Mouse (Mus musculus): ENCODE data around the gene Vamp2. TPM values are rescaled to one million over a fixed set of nuclear protein-coding genes. Genes with fewer than 3 reads are reported as not detected.
"Not testable (repeated sequence)": the region's sequence is repeated elsewhere in the genome, so short reads cannot be mapped to it uniquely, and the experiment has no call there.

Vamp2 gene
- total RNA-seq, 2 experiments from 2014 or later = 34.9 to 35.2 TPM

DNA sequence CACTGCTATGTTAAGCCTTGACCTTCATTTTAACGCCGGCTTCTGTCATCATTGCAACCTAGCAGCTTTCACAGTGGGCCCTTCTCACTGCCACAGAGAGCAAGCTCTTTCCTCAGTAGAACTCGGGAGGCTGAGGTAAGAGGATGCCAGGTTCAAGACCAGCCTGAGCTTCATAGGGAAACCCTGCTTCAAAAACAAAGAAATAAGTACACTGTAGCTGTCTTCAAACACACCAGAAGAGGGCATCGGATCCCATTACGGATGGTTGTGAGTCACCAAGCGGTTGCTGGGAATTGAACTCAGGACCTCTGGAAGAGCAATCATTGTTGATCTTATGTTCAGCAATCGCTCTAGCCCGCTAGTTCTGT, 7.5 kb upstream of the Vamp2 start:
- DNase-seq = no peak

DNA sequence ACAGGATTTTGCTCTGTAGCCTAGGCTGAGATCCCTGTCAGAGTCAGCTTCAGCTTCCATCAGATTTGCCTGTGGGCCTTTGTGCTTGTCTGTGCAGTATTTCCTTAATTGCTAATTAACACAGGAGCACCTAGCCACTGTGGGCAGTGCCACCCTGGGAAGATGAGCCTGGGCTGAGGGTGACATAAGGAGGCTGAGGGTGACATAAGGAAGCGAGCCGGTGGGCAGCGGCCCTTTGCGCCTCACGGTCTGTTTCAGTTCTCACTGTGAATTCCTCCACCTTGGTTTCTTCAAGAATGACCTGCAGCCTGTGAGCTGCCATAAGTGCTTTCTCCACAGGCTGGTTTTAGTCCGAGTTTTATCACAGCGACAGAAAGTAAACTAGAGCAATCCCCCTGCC, 6.7 kb upstream of the Vamp2 start:
- no peak for DNase-seq

DNA sequence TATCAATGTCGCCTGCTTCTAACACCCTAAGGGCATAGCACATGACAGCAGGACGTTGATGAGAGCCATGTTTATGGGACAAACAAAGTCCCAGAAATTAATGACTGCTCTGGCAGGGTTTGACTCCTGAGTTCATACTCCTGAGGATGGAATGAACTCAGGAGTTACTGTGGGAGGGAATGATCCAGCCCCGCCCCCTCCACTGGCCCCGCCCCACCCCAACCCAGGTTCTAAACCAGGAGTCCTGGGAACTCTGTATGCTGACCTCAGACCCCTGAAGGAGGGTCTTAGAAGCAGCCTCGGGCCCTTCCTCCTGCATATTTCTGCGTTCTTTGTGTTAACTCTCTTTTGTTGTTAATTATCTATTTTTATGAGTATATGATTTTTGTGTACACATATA, 2.7 kb upstream of the Vamp2 start:
- no peak for DNase-seq

DNA sequence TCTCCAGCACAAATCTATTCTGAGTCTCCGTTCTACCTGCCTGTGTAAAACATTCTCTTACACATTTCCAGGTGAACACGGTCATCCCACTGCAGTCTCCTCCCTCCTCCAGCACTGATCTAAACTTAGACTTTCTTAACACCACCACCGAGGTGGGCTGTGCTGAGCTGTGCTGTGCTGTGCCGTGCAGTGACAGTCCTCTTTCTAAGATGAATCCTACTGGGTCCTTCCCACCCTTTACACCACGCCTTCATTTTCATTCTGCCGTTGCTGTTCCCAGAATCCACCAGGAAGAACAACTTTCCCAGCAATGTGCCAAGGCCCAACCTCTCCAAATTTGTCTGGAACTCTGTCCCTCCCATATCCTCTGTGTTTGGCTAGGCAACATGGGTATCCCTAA, 1.9 kb upstream of the Vamp2 start:
- DNase-seq = no peak

DNA sequence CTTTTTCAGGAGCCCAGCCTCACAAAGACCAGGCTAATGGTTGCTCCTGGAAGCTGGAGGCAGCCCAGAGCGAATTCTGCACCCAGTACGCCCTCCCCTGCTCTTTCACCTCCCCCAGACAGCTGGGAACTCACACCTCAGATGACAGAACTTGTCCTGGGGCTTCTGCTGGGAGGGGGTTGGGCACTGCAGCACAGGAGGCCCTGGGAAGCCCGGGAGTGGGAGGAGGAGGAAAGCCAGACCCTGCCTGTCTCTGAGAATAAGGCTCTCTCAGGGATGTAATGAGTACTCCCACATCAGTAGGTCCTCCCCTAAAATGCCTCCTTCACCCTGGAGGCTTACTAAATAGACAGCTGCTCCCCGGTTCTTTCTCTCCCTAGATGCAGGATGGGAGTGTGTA, 1.2 kb upstream of the Vamp2 start:
- no peak for DNase-seq

DNA sequence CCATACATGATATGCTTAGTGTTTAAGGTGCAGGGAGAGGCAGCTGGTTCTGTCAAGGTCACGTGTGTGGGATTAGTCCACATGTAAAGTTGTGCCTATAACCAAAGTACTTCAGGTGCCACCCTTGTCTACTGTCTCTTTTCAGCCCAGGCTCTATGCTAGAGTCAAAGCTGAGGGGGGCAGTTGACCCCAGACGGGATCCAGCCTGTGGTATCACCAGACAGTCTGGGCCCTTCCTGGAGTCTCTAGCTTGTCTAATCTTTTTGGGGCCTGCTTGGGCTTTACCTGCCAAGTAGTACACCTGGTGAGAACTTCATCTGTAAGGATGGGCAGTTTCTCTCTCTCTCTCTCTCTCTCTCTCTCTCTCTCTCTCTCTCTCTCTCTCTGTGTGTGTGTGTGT, 693 bp upstream of the Vamp2 start:
- DNase-seq = no peak

DNA sequence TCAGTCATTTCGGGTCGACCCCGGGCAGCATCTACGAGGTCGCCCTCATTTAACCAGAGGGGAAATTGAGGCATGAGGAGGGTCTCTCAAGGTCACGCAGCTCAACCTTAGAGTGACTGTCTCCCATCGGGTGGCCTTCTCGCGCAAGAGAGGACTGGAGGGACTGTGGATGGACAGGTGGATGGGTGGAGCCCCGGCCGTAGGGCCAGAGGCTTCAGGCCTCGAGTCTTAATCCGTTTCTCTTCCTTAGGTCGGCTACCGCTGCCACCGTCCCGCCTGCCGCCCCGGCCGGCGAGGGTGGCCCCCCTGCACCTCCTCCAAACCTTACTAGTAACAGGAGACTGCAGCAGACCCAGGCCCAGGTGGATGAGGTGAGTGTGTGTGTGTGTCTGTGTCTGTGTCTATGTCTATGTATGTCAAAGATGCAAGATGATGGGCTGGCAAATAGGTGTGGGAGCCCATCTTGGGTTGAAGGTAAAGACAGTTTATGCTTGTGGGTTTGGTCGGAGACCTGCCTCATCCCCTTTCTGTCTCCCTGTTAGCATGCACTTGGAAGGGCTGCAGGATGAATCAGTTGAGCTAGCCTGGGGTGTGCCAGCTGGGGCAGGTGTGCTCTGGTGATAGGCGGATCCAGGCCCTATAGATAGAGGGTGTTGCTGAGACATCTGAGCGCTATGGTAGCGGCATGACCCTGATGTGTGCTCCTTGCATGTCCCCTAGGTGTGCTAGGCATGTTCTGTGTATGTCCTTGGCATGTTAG, 746 bp downstream of the Vamp2 start:
- no peak for DNase-seq

DNA sequence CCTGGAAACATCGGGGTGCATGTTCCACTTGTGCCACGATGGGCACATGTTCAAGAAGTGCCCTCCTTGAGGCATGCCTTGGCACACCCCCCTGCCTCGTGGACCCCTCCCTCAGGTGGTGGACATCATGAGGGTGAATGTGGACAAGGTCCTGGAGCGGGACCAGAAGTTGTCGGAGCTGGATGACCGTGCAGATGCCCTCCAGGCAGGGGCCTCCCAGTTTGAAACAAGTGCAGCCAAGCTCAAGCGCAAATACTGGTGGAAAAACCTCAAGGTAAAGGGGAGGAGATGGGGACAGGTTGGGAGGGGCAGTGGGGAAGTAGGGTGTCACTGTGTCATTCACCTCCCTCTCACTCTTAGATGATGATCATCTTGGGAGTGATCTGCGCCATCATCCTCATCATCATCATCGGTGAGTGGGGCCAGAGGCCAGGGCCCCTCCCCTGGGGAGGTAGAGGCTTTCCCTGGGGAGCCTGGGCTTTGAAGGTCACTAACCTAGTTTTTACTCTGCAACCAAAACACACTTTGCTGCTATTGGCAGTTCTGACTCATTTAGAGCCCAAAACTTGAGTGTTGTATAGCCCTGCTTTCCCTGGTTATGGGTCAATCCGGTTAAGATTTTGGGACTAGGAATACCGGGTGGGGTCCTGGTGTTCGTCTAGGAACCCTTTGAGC, 1.5 kb downstream of the Vamp2 start:
- DNase-seq = no peak

DNA sequence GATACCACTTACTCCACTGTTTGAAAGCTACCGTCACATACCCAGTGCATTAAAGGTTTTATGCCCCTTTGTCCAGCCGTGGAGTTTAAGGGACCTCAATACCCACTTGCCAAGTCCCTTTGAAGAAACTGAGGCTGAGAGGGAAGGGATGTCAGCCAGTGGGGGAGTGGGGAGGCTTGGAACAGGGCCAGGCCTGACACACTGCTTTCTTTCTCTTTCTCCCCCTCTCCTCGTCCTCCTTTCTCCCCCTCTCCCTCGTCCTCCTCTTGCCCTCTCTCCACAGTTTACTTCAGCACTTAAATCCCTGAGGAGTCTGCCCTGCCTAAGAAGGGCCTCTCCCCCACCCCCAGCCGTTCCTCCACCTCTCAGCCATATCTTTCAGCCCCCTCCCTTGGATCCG, 2.1 kb downstream of the Vamp2 start:
- DNase-seq = no peak

DNA sequence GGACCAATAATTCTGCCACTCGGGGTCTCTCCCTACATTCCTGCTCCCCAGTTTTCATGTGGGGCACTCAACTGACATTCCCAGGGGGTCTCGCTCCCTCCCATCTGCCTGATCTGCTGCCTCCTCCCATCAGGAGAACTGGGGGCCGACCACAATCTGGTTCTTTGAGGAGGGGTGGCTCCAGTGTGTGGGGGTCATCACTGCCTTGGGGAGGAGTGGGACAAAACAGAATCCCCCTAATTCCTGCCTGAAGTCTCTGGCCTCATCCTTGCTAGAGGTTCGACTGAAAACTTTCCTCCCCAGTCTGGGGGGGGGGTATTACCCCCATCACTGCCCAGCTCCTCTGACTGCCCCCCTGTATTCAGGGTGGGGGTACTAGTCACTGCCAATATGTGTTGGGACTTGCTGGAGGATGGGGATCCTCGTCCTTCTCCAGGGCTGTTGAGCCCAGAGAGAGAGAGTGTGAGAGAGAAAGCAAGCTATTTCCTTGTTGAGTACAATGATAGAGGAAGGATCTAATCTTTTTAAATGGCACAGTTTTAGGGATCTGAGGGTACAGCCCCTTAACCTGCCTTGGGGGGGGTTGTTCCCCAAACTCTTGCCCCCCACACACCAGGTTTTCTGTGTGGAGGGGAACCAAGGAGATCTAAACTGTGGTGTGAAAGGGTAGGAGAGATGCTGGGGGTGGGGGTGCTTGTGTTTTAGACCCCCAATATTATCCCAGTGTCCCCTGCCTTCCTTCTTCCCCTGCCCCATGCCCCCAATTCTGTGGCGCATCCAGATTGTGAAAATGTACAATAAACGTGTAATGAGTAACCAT, 3.5 kb downstream of the Vamp2 start:
- DNase-seq = no peak

DNA sequence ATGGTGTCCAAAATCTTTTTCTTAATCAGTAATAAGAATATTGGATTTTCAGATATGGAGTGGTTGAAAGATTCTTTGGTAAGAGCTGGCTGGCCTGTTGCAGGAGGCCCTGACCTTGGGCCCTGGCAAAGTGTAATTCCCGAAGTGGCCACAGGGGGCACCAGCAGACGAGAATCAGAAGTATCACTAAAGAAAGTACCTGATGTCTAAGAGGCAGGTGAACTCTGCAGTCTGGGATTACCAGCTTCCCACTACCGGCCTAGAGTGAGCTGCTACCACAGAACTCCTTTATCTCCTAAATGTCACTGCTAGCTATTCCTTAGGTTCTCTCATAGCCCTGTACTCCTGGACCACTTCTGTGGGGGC, 4.1 kb downstream of the Vamp2 start:
- DNase-seq = peak; percentile 71

DNA sequence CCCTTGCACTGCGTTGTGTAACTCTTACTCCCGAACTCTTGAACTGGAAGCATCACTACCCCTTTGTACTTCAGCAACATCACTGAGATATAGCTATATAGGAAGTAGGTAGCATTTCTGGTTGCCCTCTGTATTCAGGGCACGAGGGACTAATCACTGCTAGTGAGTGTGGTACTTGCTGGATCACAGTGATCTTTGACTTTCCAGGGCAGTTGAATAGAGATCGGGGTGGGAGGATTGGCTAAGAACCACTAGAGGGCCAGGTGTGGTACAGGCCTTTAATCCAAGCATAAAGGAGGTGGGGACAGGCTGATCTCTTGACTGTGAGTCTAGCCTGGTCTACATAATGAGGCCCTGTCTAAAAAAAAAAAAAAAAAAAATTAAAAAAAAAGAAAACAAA, 4.6 kb downstream of the Vamp2 start:
- no peak for DNase-seq

DNA sequence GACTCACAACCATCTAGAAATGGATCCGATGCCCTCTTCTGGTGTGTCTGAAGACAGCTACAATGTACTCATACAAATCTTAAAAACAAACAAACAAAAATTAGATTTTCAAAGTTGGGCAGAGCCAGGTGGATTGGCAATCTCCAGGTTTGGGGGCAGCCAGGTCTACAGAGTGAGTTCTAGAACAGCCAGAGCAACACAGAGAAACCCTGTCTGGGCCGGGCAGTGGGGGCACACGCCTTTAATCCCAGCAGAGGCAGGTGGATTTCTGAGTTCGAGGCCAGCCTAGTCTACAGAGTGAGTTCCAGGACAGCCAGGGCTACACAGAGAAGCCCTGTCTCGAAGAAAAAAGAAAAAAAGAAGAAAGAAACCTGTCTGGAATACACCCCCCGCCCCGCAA, 5.6 kb downstream of the Vamp2 start:
- DNase-seq = not testable (repeated sequence)

DNA sequence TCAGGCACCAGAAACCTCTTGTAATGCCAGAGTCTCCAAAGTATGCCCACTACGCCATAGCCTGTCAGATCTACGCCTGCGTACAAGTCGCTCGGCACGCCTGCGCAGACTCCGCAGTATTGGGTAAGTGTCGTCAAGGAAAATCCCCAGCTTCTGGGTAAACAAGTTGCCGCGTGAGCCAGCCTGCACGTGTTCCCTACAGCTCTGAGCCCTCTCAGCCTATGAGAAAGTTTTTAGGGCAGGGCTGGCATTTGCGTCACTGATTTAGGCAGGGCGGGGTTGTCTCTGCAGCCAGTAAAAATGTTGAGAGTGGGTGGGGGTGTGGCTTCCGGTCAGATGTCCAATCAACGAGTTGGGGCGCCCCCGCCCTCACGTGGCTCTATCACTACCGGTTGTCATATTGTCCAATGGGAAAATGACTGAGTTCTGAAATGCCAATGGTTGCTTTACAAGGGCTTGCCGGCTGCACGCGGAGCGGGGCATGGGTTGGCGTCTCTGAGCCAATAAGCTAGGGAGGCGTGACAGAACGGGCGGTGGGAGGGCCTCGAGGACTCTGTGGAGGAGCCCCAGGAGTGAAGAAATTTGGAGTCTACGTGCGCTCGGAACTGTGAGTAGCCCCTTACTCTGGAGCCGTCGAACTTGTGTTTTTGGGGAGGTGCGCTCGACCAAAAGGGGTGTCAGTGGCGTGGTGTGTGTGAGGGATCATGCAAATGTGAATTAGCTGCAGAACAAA, 6.6 kb downstream of the Vamp2 start, which contains the start of gene Per1:
Gene Per1, plus strand, starts transcription at position 521 of the 733 bp plus-strand sequence.
- peak; percentile 100 for DNase-seq

DNA sequence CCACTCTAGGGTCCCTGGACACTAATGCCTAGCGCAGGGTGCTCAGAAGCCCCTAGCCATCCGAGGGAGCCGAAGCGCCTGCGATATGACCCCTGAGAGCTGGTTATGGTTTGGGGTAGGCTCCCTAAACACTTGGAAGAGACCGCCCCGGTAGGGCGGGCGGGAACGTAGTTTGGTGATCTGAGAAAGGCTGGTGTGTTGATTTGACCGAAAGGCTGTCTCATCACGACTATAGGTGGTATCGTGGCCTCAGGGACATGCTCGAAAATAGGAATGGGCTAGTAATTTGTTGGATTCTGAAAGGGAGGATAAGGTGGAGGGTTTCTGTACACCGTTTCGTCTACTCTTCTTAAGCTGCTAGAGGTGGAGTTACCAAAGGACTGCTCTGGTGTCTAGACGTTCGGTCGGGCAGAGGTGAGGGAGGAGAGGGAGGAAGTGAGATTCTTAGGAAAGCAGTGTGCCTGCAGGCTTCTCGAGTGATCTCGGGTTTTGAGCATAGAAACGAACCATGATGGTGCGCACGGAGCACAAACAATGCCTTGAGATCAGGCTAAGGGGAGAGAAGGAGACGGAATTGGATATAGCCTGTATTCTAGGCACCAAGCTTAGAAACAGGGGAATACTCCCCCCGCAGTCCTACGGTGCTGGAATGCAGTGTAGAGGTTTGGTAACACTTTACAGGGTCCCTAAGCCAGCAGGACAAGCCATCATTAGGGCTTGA, 7.4 kb downstream of the Vamp2 start:
- peak; percentile 48 for DNase-seq

DNA sequence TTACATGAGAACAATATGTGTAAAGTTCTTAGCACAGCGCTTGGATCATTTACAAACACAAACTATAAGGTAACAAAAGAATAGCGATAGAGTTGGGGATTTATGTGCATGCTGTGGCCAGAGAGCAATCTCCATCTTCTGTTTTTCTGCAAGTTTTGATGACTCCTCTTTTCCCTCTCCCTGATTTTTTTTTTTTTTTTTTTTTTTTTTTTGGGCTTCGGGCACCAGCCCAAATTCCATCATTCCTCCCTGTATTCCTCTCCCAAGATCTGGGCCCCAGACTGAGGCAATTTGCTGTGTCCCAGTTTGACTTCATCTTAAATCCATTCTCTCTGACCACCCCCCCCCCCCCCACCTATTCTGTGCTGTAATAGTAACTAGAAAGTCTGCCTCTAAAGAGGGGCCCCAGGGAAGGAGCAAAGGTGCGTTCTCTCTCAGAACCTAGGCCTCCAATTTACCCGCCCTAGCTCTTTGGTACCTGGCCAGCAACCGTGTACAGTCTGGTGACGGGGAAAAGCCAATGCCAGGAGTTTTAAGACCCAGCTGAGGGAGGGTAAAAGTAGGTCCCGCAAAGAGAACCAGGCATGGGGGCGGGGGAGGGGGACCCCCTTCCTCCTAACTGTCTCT, 8.2 kb downstream of the Vamp2 start:
- DNase-seq = no peak

DNA sequence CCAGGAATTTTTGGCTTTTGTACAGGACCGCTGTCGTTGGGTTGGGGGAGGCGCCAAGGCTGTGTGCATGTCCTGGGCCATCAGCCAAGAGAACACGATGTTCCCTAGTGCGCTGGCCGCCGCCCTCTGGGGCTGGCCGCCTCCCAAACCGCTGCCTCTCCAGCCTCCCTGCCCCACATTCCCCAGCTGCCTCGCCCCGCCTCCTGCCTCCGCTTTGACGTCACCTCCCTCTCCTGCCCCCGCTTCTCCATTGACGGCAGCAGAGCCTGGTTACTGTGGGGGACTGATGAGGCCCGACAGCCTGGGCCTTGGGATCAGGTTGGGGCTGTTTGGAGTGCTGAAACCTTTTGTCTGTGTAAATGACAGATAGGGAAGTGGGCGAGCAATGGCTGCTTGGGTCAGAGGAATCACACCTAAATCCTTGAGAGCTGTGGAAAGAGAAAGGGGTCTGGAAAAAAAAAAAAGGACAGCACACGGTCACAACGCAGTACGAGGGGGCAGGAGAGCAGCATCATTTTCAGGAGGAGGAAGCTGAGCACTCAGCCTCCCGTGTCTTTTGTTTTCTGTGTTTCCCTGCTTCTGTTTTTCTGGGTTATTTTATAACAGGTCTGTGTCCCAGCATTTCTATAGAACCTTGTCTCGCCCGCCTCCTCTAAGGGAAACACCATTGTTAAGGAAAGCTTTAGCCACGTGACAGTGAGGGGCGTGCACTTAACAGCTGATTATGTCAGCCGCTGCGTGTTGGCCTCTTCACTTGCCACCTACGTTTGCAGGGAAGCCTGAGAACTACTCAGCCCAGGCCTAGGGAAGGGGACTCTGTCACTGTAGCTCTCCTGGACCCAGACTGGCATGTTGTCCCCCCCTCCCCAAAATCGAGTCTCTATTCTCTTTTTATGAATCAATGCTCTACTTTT, 9.0 kb downstream of the Vamp2 start:
- peak; percentile 100 for DNase-seq

DNA sequence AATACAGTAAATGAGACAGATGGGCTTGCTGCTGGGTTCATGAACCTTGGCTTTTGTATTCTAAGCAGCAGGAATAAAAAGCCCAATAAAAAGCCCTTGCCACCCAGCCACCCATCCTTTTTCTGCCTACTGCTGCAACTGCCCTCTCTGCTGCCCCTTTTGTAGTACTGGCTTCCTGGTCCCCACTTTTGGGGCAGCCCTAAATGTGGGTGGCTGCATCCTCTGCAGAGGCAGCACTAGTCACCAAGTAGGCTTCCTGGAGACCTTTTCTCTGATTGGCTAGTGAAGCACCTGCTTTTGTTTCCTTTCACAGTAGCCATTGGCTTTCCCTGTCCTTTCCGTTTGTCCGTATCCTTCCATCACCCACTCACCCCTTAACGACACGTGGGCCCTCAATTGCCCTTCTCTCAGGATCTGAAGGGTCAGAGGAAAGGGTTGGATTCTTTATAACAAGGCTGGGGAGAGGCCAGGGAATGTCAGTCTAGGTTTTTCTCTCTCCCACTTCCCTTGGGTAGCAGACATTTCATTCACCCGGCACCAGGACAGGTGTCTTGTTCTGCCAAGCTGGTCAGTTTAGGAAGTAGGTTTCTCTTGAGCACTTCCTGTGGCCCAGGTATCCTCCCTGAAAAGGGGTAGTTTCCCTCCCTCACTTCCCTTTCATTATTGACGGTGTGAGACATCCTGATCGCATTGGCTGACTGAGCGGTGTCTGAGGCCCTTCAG, 9.9 kb downstream of the Vamp2 start:
- DNase-seq = peak; percentile 34

DNA sequence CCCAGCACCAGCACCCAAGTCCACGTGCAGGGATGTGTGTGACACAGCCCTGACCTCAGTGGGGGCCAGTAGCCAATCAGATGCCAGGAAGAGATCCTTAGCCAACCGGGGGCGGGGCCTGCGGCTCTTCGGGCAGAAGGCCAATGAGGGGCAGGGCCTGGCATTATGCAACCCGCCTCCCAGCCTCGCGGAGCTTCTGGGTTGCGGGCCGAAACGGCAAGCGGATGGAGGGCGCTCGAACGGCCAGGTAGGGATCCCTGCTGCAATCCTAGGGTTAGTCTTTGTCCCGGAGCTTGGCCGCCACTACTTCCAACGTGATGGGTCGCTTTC, 10.4 kb downstream of the Vamp2 start:
- DNase-seq = peak; percentile 99

Data from gastrocnemius, postnatal 25 days (tissue).